In genomic region chr17:48442745-48443457, GRCm38 (mm10) we compare ENCODE assay signal across 12 mouse cellular contexts. TPM values are rescaled to one million over a fixed set of nuclear protein-coding genes. Genes with fewer than 3 reads are reported as not detected.
DNase-seq lines count a peak whose midpoint lies in the region; ATAC-seq and TF ChIP-seq lines count a peak whose summit lies in the region.
"Had no signal": no experiment of that assay in that cellular context is flagged by ENCODE, and none has a peak within 500 bp of the region (broad histone marks: within the 10 kb centered on the region; RNA-seq: fewer than 3 reads in every experiment).

No protein-coding gene starts in this region.

- ATAC-seq in liver, embryonic 14.5 days (ENCODE audit: insufficient read depth) = no peak
- 0 out of 2 replicates have a peak, but pooled peaks have one; percentile 35 for ATAC-seq in hindbrain, postnatal 0 days
- ATAC-seq in neural tube, embryonic 14.5 days (ENCODE audit: low read depth) = peak; percentile 68; the same call in 1 of the 2 replicates
- ATAC-seq in cerebellum, adult (ENCODE audit: insufficient number of reproducible peaks, low FRiP score, low TSS enrichment) = no peak

- H3K4me1 ChIP-seq in liver, embryonic 14.5 days (replicated peaks; ENCODE audit: control insufficient read depth in 2 of 2, insufficient read depth in 2 of 2, low read length in 1 of 2) = peaks cover 13 to 16% of the 10 kb centered on the region in 2 experiments
- H3K4me1 ChIP-seq in hindbrain, postnatal 0 days (ENCODE audit: insufficient read depth, low read length) = no peaks in the 10 kb centered on the region
- no peaks in the 10 kb centered on the region for H3K4me1 ChIP-seq in neural tube, embryonic 14.5 days (ENCODE audit: control insufficient read depth, insufficient read depth, low read length)
- H3K4me1 ChIP-seq: embryonic facial prominence, embryonic 13.5 days had no signal

- H3K36me3 ChIP-seq in liver, embryonic 14.5 days (replicated peaks; ENCODE audit: control insufficient read depth, insufficient read depth, low read depth) = peaks cover 4% of the 10 kb centered on the region; the same call in 1 of the 2 replicates
- H3K36me3 ChIP-seq in hindbrain, postnatal 0 days (ENCODE audit: insufficient read depth, low read length) = no peaks in the 10 kb centered on the region
- H3K36me3 ChIP-seq in neural tube, embryonic 14.5 days (ENCODE audit: control insufficient read depth, insufficient read depth, low read length) = no peaks in the 10 kb centered on the region
- H3K36me3 ChIP-seq: embryonic facial prominence, embryonic 13.5 days had no signal

- 70% methylated on average over 7 of the region's 7 CpGs for WGBS in liver, embryonic 14.5 days (ENCODE audit: insufficient replicate concordance)
- 49% methylated on average over 7 of the region's 7 CpGs for WGBS in hindbrain, postnatal 0 days
- WGBS in neural tube, embryonic 14.5 days = 60% methylated on average over 7 of the region's 7 CpGs

- DNase-seq in liver, embryonic 14.5 days (ENCODE audit: low read depth in 3 of 3, low spot score in 3 of 3) = no peak
- no peak for DNase-seq in liver
- peak; percentile 49 for DNase-seq in adrenal gland, postnatal 10 days
- peak; percentile 36 for DNase-seq in hindbrain, postnatal 0 days (ENCODE audit: low spot score)
- DNase-seq in heart, postnatal 36 days = no peak
- DNase-seq: heart, postnatal 10 days; thymus, postnatal 25 days had no signal

- H3K27ac ChIP-seq in liver, embryonic 14.5 days = no peak overlapping the region
- no peak overlapping the region for H3K27ac ChIP-seq in hindbrain, postnatal 0 days
- no peak overlapping the region for H3K27ac ChIP-seq in neural tube, embryonic 14.5 days (ENCODE audit: low read depth, low read length)
- H3K27ac ChIP-seq: embryonic facial prominence, embryonic 13.5 days had no signal

- no peaks in the 10 kb centered on the region for H3K27me3 ChIP-seq in liver, embryonic 14.5 days (ENCODE audit: control insufficient read depth, insufficient read depth, low read length)
- H3K27me3 ChIP-seq in hindbrain, postnatal 0 days (ENCODE audit: insufficient read depth, low read length) = no peaks in the 10 kb centered on the region
- no peaks in the 10 kb centered on the region for H3K27me3 ChIP-seq in neural tube, embryonic 14.5 days (ENCODE audit: control insufficient read depth, insufficient read depth, low read length)
- H3K27me3 ChIP-seq: embryonic facial prominence, embryonic 13.5 days had no signal

- no peak overlapping the region for H3K4me3 ChIP-seq in liver, embryonic 14.5 days (ENCODE audit: insufficient read depth in 1 of 2, low read depth in 2 of 2, low read length in 2 of 2)
- H3K4me3 ChIP-seq in hindbrain, postnatal 0 days (ENCODE audit: low read length) = no peak overlapping the region
- H3K4me3 ChIP-seq in neural tube, embryonic 14.5 days (ENCODE audit: low read depth, low read length) = no peak overlapping the region
- H3K4me3 ChIP-seq: embryonic facial prominence, embryonic 13.5 days had no signal

- intact Hi-C loops in heart, postnatal 36 days (cut with DNase I) = no loop called here

- H3K9me3 ChIP-seq in liver, embryonic 14.5 days (ENCODE audit: control insufficient read depth, low read length) = no peaks in the 10 kb centered on the region
- no peaks in the 10 kb centered on the region for H3K9me3 ChIP-seq in hindbrain, postnatal 0 days (ENCODE audit: low read length)
- H3K9me3 ChIP-seq in neural tube, embryonic 14.5 days (ENCODE audit: control insufficient read depth, low read length) = no peaks in the 10 kb centered on the region
- H3K9me3 ChIP-seq: embryonic facial prominence, embryonic 13.5 days had no signal

- H3K9ac ChIP-seq in liver, embryonic 14.5 days (replicated peaks) = no peak overlapping the region
- no peak overlapping the region for H3K9ac ChIP-seq in hindbrain, postnatal 0 days (replicated peaks; ENCODE audit: low read length)
- no peak overlapping the region for H3K9ac ChIP-seq in neural tube, embryonic 14.5 days (replicated peaks; ENCODE audit: low read depth, low read length)
- H3K9ac ChIP-seq: embryonic facial prominence, embryonic 13.5 days had no signal

- H3K4me2 ChIP-seq in liver, embryonic 14.5 days (ENCODE audit: low read depth) = no peak overlapping the region
- no peak overlapping the region for H3K4me2 ChIP-seq in hindbrain, postnatal 0 days (ENCODE audit: low read depth, low read length)
- H3K4me2 ChIP-seq in neural tube, embryonic 14.5 days (ENCODE audit: low read depth, low read length) = no peak overlapping the region
- H3K4me2 ChIP-seq: embryonic facial prominence, embryonic 13.5 days had no signal

- peak; percentile 25 for TF ChIP-seq CTCF in liver, embryonic 14.5 days (IDR thresholded peaks at IDR 0.05; ENCODE audit: low read depth)
- peak; percentile 43 for TF ChIP-seq CTCF in hindbrain, postnatal 0 days (IDR thresholded peaks at IDR 0.05; ENCODE audit: low read depth)

- TF ChIP-seq EP300 in liver, embryonic 14.5 days (IDR thresholded peaks at IDR 0.05; ENCODE audit: low read depth) = no peak

RNA-seq across cellular contexts. Expression of gene Tspo2, which starts 8.4 kb away (rescaled TPM):
- 169 and 210 TPM in 2 replicates for polyA plus RNA-seq in liver, embryonic 14.5 days (2012; rRNA removed)
- polyA plus RNA-seq in liver, embryonic 14.5 days (2014; fragmentation: Nextera tagmentation; extraction: Ambion mirVana) = 168 and 176 TPM in 2 replicates
- 1 to 10 TPM; 1.5 to 2.1 TPM for total RNA-seq in adrenal gland, postnatal 10 days (2021)
- 0.22 and 2.0 TPM in 2 replicates for total RNA-seq in hindbrain, postnatal 0 days (2014; rRNA removed)
- polyA plus RNA-seq in hindbrain, postnatal 0 days (2015; fragmentation: Nextera tagmentation; extraction: Ambion mirVana) = 0.58 and 0.90 TPM in 2 replicates
- polyA plus RNA-seq in neural tube, embryonic 14.5 days (2014; fragmentation: Nextera tagmentation; extraction: Ambion mirVana) = 1.6 and 1.8 TPM in 2 replicates
- total RNA-seq in heart, postnatal 36 days (2021) = under 1 TPM; 0.27 to 0.64 TPM
- total RNA-seq: gastrocnemius, adult 18-20 months; left cerebral cortex, postnatal 25 days had no signal

RNA-seq across cellular contexts. Expression of gene Apobec2, which starts 10.2 kb away (rescaled TPM):
- polyA plus RNA-seq in liver, embryonic 14.5 days (2012; rRNA removed) = 0.12 and 0.27 TPM in 2 replicates
- 0.36 and 0.48 TPM in 2 replicates for polyA plus RNA-seq in liver, embryonic 14.5 days (2014; fragmentation: Nextera tagmentation; extraction: Ambion mirVana)
- 10 to 100 TPM; 15.9 to 51.1 TPM for total RNA-seq in adrenal gland, postnatal 10 days (2021)
- 0.78 and 1.2 TPM in 2 replicates for total RNA-seq in hindbrain, postnatal 0 days (2014; rRNA removed)
- polyA plus RNA-seq in hindbrain, postnatal 0 days (2015; fragmentation: Nextera tagmentation; extraction: Ambion mirVana) = 1.1 and 1.2 TPM in 2 replicates
- polyA plus RNA-seq in neural tube, embryonic 14.5 days (2014; fragmentation: Nextera tagmentation; extraction: Ambion mirVana) = 0.75 and 0.99 TPM in 2 replicates
- total RNA-seq in heart, postnatal 36 days (2021) = 100 to 1,000 TPM; 236 to 256 TPM
- total RNA-seq: left cerebral cortex, postnatal 25 days had no signal

RNA-seq across cellular contexts. Expression of gene Unc5cl, which starts 11.8 kb away (rescaled TPM):
- polyA plus RNA-seq in liver, embryonic 14.5 days (2012; rRNA removed) = 4.8 and 5.8 TPM in 2 replicates
- 3.0 and 4.2 TPM in 2 replicates for polyA plus RNA-seq in liver, embryonic 14.5 days (2014; fragmentation: Nextera tagmentation; extraction: Ambion mirVana)
- total RNA-seq in adrenal gland, postnatal 10 days (2021) = under 1 TPM in 1 of 2 experiments, not detected in 1; 0.21 TPM
- total RNA-seq in hindbrain, postnatal 0 days (2014; rRNA removed) = 0.26 TPM in 1 of 2 replicates, not detected in the other
- 0.13 and 0.32 TPM in 2 replicates for polyA plus RNA-seq in hindbrain, postnatal 0 days (2015; fragmentation: Nextera tagmentation; extraction: Ambion mirVana)
- polyA plus RNA-seq in neural tube, embryonic 14.5 days (2014; fragmentation: Nextera tagmentation; extraction: Ambion mirVana) = 0.31 TPM in 1 of 2 replicates, not detected in the other
- total RNA-seq in heart, postnatal 36 days (2021) = under 1 TPM in 1 of 2 experiments, not detected in 1; 0.24 TPM
- total RNA-seq: gastrocnemius, adult 18-20 months had no signal

RNA-seq across cellular contexts. Expression of gene Oard1, which starts 33.1 kb away (rescaled TPM):
- 16.6 and 28.2 TPM in 2 replicates for polyA plus RNA-seq in liver, embryonic 14.5 days (2012; rRNA removed)
- polyA plus RNA-seq in liver, embryonic 14.5 days (2014; fragmentation: Nextera tagmentation; extraction: Ambion mirVana) = 51.1 and 52.4 TPM in 2 replicates
- 10 to 100 TPM; 19.1 to 22.8 TPM for total RNA-seq in adrenal gland, postnatal 10 days (2021)
- total RNA-seq in hindbrain, postnatal 0 days (2014; rRNA removed) = 9.9 and 10.2 TPM in 2 replicates
- 34.4 and 36.7 TPM in 2 replicates for polyA plus RNA-seq in hindbrain, postnatal 0 days (2015; fragmentation: Nextera tagmentation; extraction: Ambion mirVana)
- polyA plus RNA-seq in neural tube, embryonic 14.5 days (2014; fragmentation: Nextera tagmentation; extraction: Ambion mirVana) = 35.7 and 37.8 TPM in 2 replicates
- total RNA-seq in heart, postnatal 36 days (2021) = 10 to 100 TPM; 15.8 to 16.3 TPM

RNA-seq across cellular contexts. Expression of gene Nfya, which starts 33.2 kb away (rescaled TPM):
- 31.6 and 32.7 TPM in 2 replicates for polyA plus RNA-seq in liver, embryonic 14.5 days (2012; rRNA removed)
- 6.9 and 8.2 TPM in 2 replicates for polyA plus RNA-seq in liver, embryonic 14.5 days (2014; fragmentation: Nextera tagmentation; extraction: Ambion mirVana)
- total RNA-seq in adrenal gland, postnatal 10 days (2021) = 10 to 100 TPM; 31.0 to 31.3 TPM
- total RNA-seq in hindbrain, postnatal 0 days (2014; rRNA removed) = 29.0 and 39.7 TPM in 2 replicates
- 3.5 and 5.0 TPM in 2 replicates for polyA plus RNA-seq in hindbrain, postnatal 0 days (2015; fragmentation: Nextera tagmentation; extraction: Ambion mirVana)
- polyA plus RNA-seq in neural tube, embryonic 14.5 days (2014; fragmentation: Nextera tagmentation; extraction: Ambion mirVana) = 16.2 and 16.3 TPM in 2 replicates
- 10 to 100 TPM; 15.3 to 20.6 TPM for total RNA-seq in heart, postnatal 36 days (2021)

Comparison
In these comparisons a context has a peak if more than half of its experiments do, and no peak if none do; other contexts are left out.
1. ATAC-seq: peak in hindbrain, postnatal 0 days (single experiment) and neural tube, embryonic 14.5 days (single experiment); none in liver, embryonic 14.5 days (single experiment) and cerebellum, adult (single experiment).
2. DNase-seq: peak in adrenal gland, postnatal 10 days (single experiment) and hindbrain, postnatal 0 days (single experiment); none in liver, embryonic 14.5 days (0 of 3), liver (single experiment) and heart, postnatal 36 days (0 of 2).